Mouse (Mus musculus) testis, adult 2 months (tissue): ENCODE data around the gene Calm3. TPM values are rescaled to one million over a fixed set of nuclear protein-coding genes. Genes with fewer than 3 reads are reported as not detected.
A peak's percentile ranks its signal among the peaks of the same experiment; 100 is the strongest.

Experiments used
- H3K27ac ChIP-seq: fragments of 200-500 bp; 2 replicates; pipeline ENCODE4 v1.5.1; 2012; ENCODE audit warnings: low read depth, low read length; ENCODE audit not compliant: control insufficient read depth, insufficient read depth
- H3K27me3 ChIP-seq: fragments of 200-500 bp; 2 replicates; pipeline ENCODE4 v1.6.1; 2012; ENCODE audit warnings: mild to moderate bottlenecking, low read length, moderate library complexity; ENCODE audit not compliant: control insufficient read depth, insufficient read depth
- H3K36me3 ChIP-seq: fragments of 200-500 bp; 2 replicates; pipeline ENCODE4 v1.6.1; 2012; ENCODE audit warnings: mild to moderate bottlenecking, low read length; ENCODE audit not compliant: control insufficient read depth, insufficient read depth
- H3K4me1 ChIP-seq: fragments of 200-500 bp; 2 replicates; pipeline ENCODE4 v1.6.1; 2012; ENCODE audit warnings: low read length; ENCODE audit not compliant: control insufficient read depth, insufficient read depth
- H3K4me3 ChIP-seq: fragments of 200-500 bp; 2 replicates; pipeline ENCODE4 v1.5.1; 2012; ENCODE audit warnings: low read depth, mild to moderate bottlenecking, low read length, moderate library complexity, mixed read lengths; ENCODE audit not compliant: control insufficient read depth
- CTCF ChIP-seq: fragments of 200-500 bp; IDR thresholded peaks from 2 replicates; pipeline ENCODE4 v1.5.1; 2012; ENCODE audit warnings: low read depth, mild to moderate bottlenecking, inconsistent platforms, low read length, moderate library complexity; ENCODE audit not compliant: control insufficient read depth, insufficient read depth, insufficient replicate concordance
- POLR2A ChIP-seq: fragments of 200-500 bp; IDR thresholded peaks from 2 replicates; pipeline ENCODE4 v1.6.1; 2012; ENCODE audit warnings: low read depth, mild to moderate bottlenecking, inconsistent platforms, low read length, moderate library complexity; ENCODE audit not compliant: control insufficient read depth
- polyA plus RNA-seq: library from polyadenylated mRNA; depleted of rRNA; stranded (reverse); fragments of >200 nt; gene quantifications from 2 replicates; pipeline ENCODE4 v1.2.3, GENCODE M21; 2012

Gene Calm3
- polyA plus RNA-seq, 1 experiment = 509 TPM

GRCm38 (mm10) chr7:16914453-16915343, 9.2 kb downstream of the Calm3 start:
- Histone ChIP-seq H3K27ac (no peak overlapping the region), H3K36me3 (no peaks in the 10 kb centered on the region; the same call in 1 of the 2 replicates), H3K27me3 (no peaks in the 10 kb centered on the region), H3K4me1 (peaks cover 2% of the 10 kb centered on the region; the same call in 1 of the 2 replicates), H3K4me3 (no peak overlapping the region)
- TF ChIP-seq POLR2A (no peak), CTCF (no peak)

GRCm38 (mm10) chr7:16913806-16914452, 10.0 kb downstream of the Calm3 start:
- Histone ChIP-seq H3K4me1 (no peaks in the 10 kb centered on the region), H3K27ac (no peak overlapping the region), H3K36me3 (no peaks in the 10 kb centered on the region; the same call in 1 of the 2 replicates), H3K4me3 (no peak overlapping the region), H3K27me3 (no peaks in the 10 kb centered on the region)
- TF ChIP-seq POLR2A (no peak), CTCF (peak; percentile 71)

- H3K27ac ChIP-seq = no peak overlapping the region
- H3K36me3 ChIP-seq = no peaks in the 10 kb centered on the region; the same call in 1 of the 2 replicates
- H3K4me3 ChIP-seq = no peak overlapping the region
- H3K4me1 ChIP-seq = peaks cover 2% of the 10 kb centered on the region; the same call in 1 of the 2 replicates
- no peaks in the 10 kb centered on the region for H3K27me3 ChIP-seq
- TF ChIP-seq POLR2A = no peak
- TF ChIP-seq CTCF = no peak
These were observed 11.6 kb downstream of the Calm3 start for GRCm38 (mm10) chr7:16912360-16912759.

GRCm38 (mm10) chr7:16911904-16912303, 12.0 kb downstream of the Calm3 start:
- no peak overlapping the region for H3K27ac ChIP-seq
- no peak overlapping the region for H3K4me3 ChIP-seq
- TF ChIP-seq CTCF = no peak
- no peak for TF ChIP-seq POLR2A
- H3K4me1 ChIP-seq = peaks cover 6% of the 10 kb centered on the region; the same call in 1 of the 2 replicates
- no peaks in the 10 kb centered on the region for H3K27me3 ChIP-seq
- no peaks in the 10 kb centered on the region; the same call in 1 of the 2 replicates for H3K36me3 ChIP-seq

GRCm38 (mm10) chr7:16909909-16910308, 14.0 kb downstream of the Calm3 start:
- H3K4me3 ChIP-seq = no peak overlapping the region
- no peak overlapping the region for H3K27ac ChIP-seq
- no peaks in the 10 kb centered on the region for H3K36me3 ChIP-seq
- H3K4me1 ChIP-seq = peaks cover 6% of the 10 kb centered on the region
- TF ChIP-seq CTCF (no peak), POLR2A (no peak)
- H3K27me3 ChIP-seq = no peaks in the 10 kb centered on the region

- H3K4me1 ChIP-seq = peaks cover 6% of the 10 kb centered on the region
- no peak overlapping the region for H3K4me3 ChIP-seq
- no peak for TF ChIP-seq POLR2A
- no peak for TF ChIP-seq CTCF
- no peak overlapping the region for H3K27ac ChIP-seq
- H3K27me3 ChIP-seq = no peaks in the 10 kb centered on the region
- no peaks in the 10 kb centered on the region for H3K36me3 ChIP-seq
These were observed 15.1 kb downstream of the Calm3 start for GRCm38 (mm10) chr7:16908859-16909258.

GRCm38 (mm10) chr7:16908367-16908766, 15.5 kb downstream of the Calm3 start:
- H3K36me3 ChIP-seq = no peaks in the 10 kb centered on the region
- H3K4me1 ChIP-seq = peaks cover 6% of the 10 kb centered on the region
- H3K27me3 ChIP-seq = no peaks in the 10 kb centered on the region
- no peak for TF ChIP-seq POLR2A
- no peak for TF ChIP-seq CTCF
- no peak overlapping the region for H3K27ac ChIP-seq
- H3K4me3 ChIP-seq = no peak overlapping the region

- no peak for TF ChIP-seq CTCF
- TF ChIP-seq POLR2A = no peak
- H3K36me3 ChIP-seq = no peaks in the 10 kb centered on the region
- H3K4me1 ChIP-seq = peaks cover 6% of the 10 kb centered on the region
- H3K27me3 ChIP-seq = no peaks in the 10 kb centered on the region
- H3K27ac ChIP-seq = no peak overlapping the region
- H3K4me3 ChIP-seq = no peak overlapping the region
These were observed 16.1 kb downstream of the Calm3 start for GRCm38 (mm10) chr7:16907842-16908241.
